Mouse (Mus musculus): ENCODE results near the gene Nolc1.

The Nolc1 gene

DNA sequence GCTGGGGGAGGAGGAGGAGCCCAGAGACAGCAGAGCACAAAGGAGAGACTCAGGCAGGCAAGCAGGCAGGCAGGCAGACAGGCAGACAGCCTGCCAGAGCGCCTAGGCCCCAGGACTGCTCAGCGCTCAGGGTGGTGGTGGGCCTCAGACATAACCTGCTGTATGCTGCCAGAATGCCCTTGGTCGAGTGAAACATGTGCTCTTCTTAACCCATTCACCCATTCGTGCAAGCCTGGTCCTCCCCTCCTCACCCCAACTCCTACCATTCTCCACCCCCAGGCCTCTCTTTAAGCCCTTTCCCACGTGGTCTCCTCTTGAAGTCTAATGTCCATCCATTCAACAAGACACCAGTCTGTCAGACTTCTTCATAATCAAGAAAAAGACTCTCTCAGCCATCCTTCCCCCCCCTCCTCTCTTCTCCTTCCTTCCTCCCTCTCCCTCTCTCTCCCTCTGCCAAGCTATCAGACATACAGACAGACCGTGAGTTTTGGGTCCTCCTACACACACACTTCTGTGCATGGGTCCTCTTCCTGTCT lies 33.1 kb upstream of the Nolc1 start:
- DNase-seq (ENCODE audit: low spot score in 2 of 2) = peak in 1 of 2 experiments; percentile 60

GRCm38 (mm10) chr19:46043380-46043779 lies 32.3 kb upstream of the Nolc1 start:
- no peak for DNase-seq (ENCODE audit: low spot score in 2 of 2)

GRCm38 (mm10) chr19:46044271-46044992 lies 31.2 kb upstream of the Nolc1 start, which contains the start of gene Pprc1:
Gene Pprc1, plus strand, starts transcription at chr19:46044886.
- no peak for DNase-seq (ENCODE audit: low spot score in 2 of 2)

DNA sequence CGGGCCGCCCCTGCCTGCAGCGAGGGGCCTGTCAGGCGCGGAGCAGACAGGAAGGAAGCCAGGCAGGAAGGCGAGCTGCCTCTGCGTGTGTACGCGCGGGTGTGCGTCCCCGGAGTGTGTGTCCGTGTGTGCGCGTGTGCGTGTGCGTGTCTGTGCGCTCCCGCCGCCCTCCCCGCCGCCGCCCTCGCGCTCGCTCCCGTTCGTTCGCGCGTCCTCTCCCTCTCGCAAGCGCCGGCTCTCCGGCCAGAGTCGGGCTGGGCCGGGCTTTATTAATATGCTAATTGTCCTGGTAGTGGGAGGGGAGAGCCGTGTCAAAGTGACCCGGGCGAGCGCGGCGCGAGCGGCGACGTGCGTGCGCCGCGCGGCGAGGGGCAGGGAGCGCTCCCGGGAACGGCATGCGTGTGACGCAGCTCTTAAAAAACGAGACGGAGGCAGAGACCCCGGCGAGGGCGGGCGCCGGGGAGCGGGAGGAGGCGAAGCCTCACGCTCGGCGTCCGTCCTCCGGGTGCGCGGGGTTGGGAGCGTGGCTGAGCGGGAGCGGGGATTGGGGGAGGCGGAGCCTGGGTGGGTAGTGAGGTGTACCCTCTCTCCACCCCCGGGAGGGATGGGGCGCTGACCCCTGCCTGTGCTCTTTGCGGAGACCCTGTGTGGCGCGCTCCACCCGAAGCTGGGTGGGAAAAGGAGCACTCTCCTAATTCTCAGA lies 30.5 kb upstream of the Nolc1 start, which contains the start of gene Ldb1:
Gene Ldb1, minus strand, starts transcription at position 222 of the 703 bp plus-strand sequence.
- DNase-seq (ENCODE audit: low spot score in 2 of 2) = peak; percentile 75 to 88

- peak in 1 of 2 experiments; percentile 72 for DNase-seq (ENCODE audit: low spot score in 2 of 2)
These were observed 29.9 kb upstream of the Nolc1 start for GRCm38 (mm10) chr19:46045696-46046311.

- DNase-seq (ENCODE audit: low spot score in 2 of 2) = no peak
These were observed 29.0 kb upstream of the Nolc1 start for GRCm38 (mm10) chr19:46046621-46047025.

GRCm38 (mm10) chr19:46047426-46047825 lies 28.2 kb upstream of the Nolc1 start:
- DNase-seq (ENCODE audit: low spot score in 2 of 2) = no peak

- DNase-seq (ENCODE audit: low spot score in 2 of 2) = no peak
These were observed 26.5 kb upstream of the Nolc1 start for GRCm38 (mm10) chr19:46049129-46049528.

DNA sequence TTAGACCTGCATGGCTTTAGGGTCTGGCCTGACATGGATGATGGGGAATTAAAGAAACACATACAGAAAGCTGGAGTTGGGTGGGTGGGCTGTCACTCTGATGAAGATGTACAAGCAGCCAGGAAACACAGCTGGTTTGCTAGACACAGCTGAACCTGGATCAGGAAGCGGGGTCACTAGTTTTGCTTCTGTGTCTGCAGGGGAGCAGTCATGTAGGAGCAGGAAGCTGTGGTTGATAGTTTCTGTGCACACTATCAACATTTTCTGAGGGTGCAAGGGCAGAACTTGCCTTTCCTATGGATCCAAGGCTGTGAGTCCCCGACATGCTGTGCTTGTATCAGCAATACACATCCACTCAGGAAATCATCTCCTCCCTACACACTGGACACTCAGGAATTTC lies 25.2 kb upstream of the Nolc1 start:
- DNase-seq (ENCODE audit: low spot score in 2 of 2) = no peak

DNA sequence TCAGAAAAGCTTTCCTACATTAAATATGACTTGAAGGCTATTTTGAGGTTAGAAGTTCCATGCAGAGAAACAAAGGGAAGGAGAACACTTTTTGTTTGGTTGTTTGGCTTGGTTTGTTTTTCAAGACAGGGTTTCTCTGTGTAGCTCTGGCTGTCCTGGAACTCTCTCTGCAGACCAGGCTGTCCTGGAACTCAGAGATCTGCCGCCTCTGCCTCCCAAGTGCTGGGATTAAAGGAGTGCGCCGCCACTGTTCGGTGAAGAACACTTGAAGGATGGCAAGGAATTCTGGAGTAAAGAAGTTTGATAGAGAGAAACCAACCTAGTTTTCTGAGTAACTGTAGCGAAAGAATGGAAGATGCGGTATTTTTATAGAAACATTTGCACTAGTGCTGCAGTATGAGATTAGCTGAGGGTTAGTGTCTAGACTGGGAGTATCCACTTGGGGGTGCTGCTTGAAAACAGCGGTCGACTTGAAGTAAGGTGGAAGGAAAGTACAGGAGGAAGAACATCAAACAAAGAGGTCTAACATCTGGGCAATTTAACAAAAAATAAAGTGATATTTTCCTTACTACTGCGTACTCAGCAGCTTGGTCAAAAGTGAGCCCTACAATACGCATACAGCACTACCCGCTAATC lies 19.8 kb upstream of the Nolc1 start:
- no peak for DNase-seq (ENCODE audit: low spot score in 2 of 2)

GRCm38 (mm10) chr19:46056388-46056946 lies 19.2 kb upstream of the Nolc1 start:
- DNase-seq (ENCODE audit: low spot score in 2 of 2) = peak; percentile 91 to 96

DNA sequence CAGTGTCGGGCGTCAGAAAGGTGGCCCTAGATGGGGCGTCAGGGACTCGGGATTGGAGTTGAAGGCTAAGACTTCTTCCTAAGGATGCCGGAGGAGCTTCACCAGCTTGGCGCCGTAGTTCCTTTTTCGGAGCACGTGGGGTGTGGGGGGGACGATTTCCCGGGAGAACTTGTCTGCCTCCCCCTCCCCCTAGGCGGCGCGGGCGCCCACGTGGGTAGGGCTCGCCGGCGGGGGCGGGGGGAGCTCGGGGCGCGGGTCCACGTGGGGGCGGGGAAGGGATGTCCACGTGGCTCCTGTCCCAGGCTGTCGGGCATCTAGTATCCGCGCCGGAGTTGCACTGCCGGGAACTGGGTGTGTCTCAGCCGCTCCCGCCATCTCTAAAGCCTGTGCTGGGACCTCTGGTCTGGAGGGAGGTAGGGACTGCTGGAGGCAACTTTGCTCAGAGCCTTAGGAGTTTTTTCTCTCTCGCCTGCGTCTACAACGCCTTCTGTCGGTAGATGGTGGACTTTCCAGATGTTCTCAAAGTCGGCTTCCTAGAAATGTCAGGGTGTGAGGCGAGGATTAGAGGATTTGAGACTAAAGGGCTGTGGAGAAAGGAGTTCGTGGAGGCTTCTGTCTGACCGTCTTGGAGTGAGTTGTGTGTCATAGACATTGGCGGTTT lies 18.6 kb upstream of the Nolc1 start:
- peak in 1 of 2 experiments; percentile 76 for DNase-seq (ENCODE audit: low spot score in 2 of 2)

DNA sequence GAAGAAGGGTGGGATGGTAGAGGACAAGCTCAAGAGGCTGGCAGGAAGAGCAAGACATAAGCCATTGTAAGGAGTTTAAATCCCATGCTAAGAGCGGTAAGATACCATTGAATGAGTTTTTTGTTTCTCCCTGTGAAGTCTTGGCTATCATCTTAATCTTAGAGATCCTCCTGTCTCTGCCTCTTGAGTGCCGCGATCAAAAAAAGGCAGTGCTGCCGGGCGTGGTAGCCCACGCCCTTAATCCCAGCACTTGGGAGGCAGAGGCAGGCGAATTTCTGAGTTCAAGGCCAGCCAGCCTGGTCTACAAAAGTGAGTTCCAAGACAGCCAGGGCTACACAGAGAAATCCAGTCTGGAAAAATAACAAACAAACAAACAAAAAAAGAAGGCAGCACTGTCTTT lies 17.2 kb upstream of the Nolc1 start:
- no peak for DNase-seq (ENCODE audit: low spot score in 2 of 2)

DNA sequence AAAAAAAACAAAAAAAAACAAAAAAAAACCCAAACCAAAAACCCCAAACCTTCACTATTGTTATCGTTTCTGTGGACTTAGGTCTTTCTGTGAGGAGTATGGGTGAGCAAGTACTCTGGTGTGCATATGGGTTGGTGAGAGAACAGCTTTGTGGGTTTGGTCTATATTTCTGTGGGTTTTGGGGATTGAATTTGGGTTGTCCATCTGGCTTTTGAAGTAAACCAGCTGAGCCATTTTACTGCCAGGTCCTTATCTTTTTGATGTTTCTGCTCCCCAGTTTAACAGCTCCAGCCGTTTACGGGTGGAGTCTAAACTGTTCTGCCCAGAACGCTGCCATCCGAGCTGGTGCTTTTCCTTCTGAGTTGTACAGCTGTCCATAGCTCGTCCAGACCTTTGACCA lies 14.8 kb upstream of the Nolc1 start:
- DNase-seq (ENCODE audit: low spot score in 2 of 2) = no peak

DNA sequence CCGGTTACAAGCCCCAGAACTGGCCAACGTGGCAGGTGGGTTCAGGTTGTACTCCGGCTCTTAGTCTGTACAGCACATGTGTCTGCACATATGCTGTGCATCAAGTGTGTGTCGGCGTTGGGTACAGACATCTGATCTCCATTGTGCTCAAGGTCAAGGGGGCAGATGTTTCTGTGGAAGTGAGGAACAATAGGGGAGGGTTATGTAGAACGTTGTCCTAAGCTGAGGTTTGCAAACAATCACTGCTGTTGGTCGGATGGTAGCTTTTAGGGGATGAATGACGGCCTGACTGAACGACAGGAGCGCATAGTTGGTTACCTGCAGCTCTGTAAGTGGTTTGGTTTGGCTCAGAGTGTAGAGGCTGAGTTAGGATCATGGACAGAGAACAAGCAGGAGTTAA lies 7.6 kb upstream of the Nolc1 start:
- DNase-seq (ENCODE audit: low spot score in 2 of 2) = no peak

GRCm38 (mm10) chr19:46073285-46073684 lies 2.4 kb upstream of the Nolc1 start:
- DNase-seq (ENCODE audit: low spot score in 2 of 2) = no peak

- no peak for DNase-seq (ENCODE audit: low spot score in 2 of 2)
These were observed 1.4 kb upstream of the Nolc1 start for GRCm38 (mm10) chr19:46074266-46074665.

- no peak for DNase-seq (ENCODE audit: low spot score in 2 of 2)
These were observed 2.9 kb downstream of the Nolc1 start for GRCm38 (mm10) chr19:46078535-46078934.

DNA sequence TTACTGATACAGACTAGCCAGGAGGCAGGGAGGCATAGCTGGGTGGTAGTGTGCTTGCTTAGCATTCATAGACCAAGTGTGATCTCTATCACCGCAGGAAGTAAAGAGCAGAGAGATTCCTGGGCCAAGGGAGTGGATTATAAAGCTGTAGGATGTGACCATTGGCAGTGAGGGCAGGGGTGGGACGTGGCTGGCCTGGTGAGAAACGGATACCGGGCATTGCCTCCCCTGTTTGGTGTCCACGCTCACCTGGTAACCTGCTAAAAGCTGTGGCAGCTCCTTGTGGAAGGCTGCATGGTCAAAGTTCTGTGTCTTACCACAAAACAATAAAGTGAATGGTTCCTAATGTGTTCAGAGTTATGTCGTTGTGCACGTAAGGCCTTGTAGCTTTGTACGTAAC lies 9.5 kb downstream of the Nolc1 start:
- no peak for DNase-seq (ENCODE audit: low spot score in 2 of 2)

GRCm38 (mm10) chr19:46086337-46086736 lies 10.7 kb downstream of the Nolc1 start:
- DNase-seq (ENCODE audit: low spot score in 2 of 2) = peak in 1 of 2 experiments; percentile 68

DNA sequence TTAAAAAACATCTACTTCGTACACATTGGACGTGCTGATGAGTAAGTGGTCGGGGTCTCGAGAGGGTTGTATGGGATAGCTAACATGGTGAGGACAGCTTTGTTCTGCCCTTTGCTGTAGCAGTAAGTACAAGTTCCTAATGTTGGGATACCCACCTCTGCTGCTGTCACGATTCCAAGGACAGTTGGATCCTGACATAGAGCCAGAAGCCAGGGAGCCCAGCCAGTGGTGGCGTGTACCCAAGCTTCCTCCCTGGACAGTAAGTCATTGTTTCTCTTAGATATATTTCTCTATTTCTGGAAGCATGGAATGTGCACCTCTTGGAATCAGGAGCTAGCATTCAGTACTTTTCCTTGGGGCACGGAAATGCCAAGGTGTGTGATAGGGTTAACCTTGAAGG lies 12.2 kb downstream of the Nolc1 start:
- DNase-seq (ENCODE audit: low spot score in 2 of 2) = no peak
